Mouse (Mus musculus): ENCODE data around the gene Mad1l1.

Mad1l1 gene

DNA sequence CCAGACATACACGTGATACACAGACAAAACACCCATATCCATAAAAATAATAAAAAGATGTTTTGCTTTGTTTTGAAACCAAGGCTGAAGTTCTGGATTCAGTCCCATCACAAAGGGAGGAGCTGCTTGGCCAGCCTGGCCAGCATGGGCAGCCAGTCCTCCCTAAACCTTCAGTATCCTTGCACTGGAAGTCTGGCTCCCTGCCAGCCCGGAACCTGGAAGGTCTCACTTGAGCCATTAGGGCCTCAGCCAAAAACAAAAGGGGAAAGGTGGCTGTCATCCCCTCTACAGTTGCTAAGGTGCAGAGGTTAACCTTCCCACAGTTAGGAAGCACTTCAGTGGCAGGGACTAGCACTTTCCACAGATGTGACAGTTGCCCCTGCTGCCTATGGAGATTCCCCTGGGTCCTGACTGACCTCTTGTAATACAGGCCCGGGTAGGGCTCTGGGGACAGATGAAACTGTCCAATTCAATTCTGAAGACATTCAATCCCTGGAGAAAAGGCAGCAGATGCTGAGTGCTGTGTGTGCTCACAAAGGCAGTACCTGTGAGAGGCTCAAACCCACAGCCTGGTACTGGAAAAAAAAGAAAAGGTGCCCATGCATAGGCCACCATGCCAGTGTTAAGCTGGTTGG is 100.2 kb downstream of the Mad1l1 start:
- in situ Hi-C loops (cut with MboI; ENCODE audit: low sequenced_read_pairs), result no loop called here

DNA sequence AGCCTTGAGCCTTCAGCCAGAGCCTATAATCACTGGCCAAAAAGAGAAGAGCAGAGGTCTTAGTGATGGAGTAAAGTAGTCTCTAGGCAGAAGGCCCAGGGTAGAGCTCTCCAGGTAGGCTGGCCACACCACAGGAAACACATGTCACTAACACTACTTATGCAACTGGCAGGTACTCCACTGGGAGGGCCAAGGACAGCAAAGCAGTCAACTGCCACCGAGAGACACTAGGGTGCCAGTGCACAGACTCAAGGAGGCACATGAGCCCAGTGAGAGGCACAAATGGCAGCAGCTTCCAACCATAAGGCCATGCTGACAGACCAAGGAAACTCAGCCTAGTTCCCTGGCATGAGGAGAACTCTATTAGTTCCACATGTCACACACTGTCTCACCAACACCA is 102.1 kb downstream of the Mad1l1 start:
- in situ Hi-C loops (cut with MboI; ENCODE audit: low sequenced_read_pairs), result no loop called here

DNA sequence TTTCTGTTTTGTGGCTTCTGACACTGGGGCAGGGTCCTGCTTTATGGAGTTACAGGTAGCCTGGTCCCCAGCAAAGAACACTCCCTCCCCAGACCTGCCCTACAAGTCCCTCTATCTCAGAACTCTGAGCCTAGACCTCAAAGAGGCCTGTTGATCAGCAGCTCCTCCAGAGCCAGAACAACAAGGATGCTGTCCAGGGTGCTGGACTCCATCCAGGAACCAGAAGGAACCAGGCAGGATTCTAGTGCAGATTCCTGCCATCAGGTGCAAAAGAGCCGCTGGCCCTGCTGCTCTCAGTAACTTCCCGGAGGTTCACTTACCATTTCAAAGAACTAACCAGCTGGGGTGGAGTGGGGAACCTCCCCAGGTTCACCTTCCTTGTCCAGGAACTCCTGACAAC is 103.5 kb downstream of the Mad1l1 start:
- in situ Hi-C loops (cut with MboI; ENCODE audit: low sequenced_read_pairs), result no loop called here

DNA sequence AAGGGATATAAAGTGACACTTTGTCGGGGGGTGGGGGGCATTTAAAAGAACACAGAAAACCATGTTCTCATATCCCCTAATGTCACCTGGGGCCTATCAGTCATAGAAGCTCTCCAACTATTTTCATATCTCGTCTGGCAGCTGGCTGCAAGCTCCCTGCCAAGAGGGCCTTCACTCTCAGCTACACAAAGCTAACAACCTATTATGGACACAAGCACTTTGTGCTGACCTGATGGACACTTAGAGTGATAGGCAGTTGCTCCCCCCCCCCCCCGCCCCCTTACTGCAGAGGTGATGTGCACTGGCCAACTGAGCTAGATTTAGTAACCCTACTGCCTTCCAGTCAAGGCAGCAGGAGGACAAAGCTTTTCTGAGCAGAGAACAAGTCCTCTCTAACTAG is 104.3 kb downstream of the Mad1l1 start:
- in situ Hi-C loops (cut with MboI; ENCODE audit: low sequenced_read_pairs), result no loop called here

DNA sequence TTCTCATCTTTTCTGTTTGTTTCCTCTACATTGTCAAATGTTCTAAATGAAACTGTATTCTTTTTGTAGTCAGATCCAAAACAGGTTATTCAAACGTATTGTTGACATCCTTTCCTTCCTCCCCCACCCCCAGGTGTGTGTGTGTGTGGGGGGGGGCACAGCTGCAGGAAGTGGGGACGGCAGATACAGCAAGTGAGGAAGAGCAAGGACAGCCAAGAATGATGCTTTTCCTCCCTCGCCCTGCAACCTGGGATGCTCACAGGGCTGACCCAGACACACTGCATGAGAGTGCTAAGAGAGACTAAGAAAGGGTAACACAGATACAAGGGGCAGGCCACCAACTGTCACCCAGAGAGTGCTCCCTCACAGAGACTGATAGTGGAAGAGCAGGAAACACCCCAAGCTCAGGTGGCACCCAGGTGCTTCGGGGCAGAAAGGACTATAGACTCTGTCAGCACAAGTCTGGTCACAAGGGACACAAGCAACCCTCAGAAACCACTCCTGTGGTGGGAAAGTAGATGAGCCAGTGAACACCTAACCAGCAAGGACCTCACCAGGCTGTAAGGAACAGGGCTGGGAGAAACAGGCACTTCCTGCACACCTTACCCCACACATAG is 105.8 kb downstream of the Mad1l1 start:
- in situ Hi-C loops (cut with MboI; ENCODE audit: low sequenced_read_pairs), result no loop called here

GRCm38 (mm10) chr5:140213001-140213400 is 108.4 kb downstream of the Mad1l1 start:
- in situ Hi-C loops (cut with MboI; ENCODE audit: low sequenced_read_pairs), result no loop called here

DNA sequence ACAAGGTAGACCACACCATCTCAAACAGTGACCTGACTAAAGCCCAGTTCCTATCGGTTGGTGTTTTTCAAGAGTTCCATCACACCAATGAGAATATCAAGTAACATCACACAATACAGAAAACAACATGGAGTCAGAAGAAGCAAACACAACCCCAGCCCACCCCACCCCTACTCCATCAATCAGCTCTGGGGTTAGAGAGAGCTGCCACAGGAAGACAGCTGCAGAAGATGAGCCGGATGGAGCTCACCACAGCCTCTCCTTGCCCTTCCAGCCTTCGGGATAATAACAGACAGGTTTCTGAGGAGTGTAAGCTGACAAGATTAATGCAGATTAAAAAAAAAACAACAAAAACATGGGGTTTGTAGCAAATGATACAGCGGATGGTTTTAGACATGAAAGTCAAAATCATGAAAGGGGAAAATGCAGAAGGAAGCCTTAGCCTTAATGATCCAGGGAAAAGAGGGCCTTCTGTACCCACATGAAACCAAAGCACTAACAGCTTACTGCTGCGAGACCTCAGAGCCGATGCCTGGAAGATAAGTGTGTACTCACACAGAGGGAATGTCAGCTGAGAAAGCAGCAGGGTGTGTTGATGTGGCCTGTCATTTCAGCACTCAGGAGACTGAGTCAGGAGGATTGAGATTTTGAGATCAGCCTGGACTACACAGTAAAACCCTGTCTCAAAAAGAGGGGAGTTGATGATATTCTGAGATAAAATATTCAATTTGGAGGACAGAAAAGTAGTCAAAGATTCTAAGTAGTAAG is 110.8 kb downstream of the Mad1l1 start:
- in situ Hi-C loops (cut with MboI; ENCODE audit: low sequenced_read_pairs), result no loop called here

DNA sequence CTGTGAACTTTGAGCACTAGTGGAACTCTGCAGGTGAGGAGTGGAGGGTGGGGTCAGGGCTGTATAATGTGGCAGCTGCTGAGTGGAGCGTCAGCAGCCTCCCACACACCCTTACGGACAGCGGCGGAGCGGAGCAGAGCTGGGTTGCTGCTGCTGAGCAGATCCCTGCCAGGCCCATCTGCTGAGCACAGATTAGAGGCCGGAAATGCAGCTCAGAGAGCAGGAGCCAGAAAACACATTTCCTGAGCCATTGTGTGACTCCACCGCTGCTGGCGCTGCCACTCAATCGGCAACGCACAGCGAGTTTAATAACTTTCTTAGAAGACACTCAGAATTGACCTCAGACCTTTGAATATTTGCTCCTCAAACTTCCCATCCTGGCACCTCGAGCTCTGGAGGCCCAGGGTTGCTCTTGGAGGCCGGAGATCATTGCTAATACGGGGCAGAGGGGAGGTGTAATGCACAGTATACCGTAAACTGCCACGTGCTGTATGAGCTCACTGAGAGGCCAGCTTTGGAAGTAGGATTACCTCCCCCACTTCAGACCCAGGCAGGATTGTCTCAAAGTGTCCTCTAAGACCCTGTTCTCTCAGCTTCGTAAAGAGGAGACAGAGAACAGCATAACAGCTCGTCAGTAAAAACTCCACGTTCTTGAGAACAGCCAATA is 112.5 kb downstream of the Mad1l1 start:
- in situ Hi-C loops (cut with MboI; ENCODE audit: low sequenced_read_pairs), result no loop called here

DNA sequence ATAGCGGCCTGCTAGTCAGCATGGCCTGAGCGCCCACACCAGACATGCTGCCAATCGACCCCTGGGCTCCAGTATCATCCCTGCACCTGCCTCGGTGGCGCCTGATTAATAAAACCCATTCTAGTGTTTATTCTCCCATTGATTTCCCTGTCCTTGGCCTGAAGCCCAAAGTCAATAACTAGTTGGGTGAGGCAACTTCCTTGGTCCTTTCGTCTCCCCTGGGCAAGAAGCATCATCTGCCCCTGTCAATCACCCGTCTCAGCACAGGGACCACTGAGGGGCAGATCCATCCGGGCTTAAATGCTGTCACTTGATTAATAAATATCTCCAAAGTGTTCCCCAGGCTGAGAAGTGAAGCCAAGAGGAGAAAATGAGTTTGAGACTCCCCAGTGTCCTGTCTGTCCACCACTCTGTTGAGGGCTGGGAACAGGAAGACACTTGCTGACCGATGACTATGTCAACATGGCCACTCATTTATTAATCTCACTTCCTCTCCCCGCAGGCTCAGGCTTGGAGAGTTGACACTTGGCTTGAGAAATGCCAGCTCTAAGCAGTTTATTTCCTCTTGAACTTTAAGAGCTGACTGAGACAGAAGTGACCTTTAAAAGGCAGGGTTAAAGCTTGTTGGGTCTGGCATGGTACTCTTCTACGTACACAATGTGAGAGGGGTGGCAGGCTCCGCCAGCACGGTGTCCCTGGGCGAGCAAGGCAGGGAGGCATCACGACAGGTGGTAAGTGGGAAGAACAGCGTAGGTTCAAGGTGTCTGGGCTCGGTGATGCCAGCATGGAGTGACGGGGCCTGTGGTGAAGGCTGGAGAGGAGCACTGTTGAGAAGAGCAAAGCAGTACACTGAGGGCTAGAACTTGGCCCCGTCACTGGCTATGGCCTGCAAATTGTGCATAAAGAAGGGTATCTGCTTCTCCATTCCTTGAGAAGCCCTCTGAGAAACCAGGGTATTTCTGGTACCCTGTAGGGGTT is 114.3 kb downstream of the Mad1l1 start:
- in situ Hi-C loops (cut with MboI; ENCODE audit: low sequenced_read_pairs), result no loop called here

DNA sequence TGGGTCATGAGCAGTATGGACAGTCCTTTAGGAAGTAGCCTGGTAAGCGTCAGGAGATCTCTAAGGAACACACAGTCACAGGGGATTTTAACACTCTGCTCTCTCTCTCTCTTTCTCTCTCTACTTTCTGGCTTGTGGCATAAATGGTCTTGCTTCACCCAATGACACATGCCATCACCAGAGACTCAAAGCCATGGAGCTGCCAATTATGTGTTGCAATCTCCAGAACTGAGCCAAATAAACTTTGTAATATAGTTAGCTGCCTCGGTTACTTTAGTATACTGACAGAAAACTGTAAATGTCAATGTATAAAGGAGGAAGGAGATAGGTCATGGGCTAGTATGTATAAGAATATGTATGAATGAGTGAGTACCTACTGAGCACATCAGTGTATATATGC is 115.4 kb downstream of the Mad1l1 start:
- in situ Hi-C loops (cut with MboI; ENCODE audit: low sequenced_read_pairs), result no loop called here

- in situ Hi-C loops (cut with MboI; ENCODE audit: low sequenced_read_pairs), result no loop called here
Observed at GRCm38 (mm10) chr5:140204465-140204864, 116.9 kb downstream of the Mad1l1 start.

GRCm38 (mm10) chr5:140204037-140204436 is 117.3 kb downstream of the Mad1l1 start:
- in situ Hi-C loops (cut with MboI; ENCODE audit: low sequenced_read_pairs), result no loop called here

GRCm38 (mm10) chr5:140202451-140202850 is 118.9 kb downstream of the Mad1l1 start:
- in situ Hi-C loops (cut with MboI; ENCODE audit: low sequenced_read_pairs), result no loop called here

DNA sequence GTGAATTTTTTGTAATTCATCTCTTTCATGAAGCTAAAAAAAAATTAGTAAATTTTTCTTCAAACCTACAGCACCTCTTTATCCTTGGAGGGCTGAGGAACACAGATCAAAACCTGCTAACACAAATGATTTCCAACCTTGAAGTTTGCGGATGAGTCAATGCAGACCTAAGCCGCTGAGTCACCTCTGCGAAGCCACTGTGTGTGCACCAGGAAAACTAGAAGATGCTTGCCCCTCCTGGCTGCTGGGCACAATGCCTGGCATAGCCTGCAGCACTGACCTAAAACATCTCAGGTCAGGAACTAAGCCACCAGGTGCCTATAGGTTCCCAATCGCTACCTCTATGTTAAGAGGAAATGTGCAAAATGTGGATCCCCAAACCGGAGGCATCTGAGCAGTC is 119.8 kb downstream of the Mad1l1 start:
- in situ Hi-C loops (cut with MboI; ENCODE audit: low sequenced_read_pairs), result no loop called here

GRCm38 (mm10) chr5:140201109-140201508 is 120.2 kb downstream of the Mad1l1 start:
- in situ Hi-C loops (cut with MboI; ENCODE audit: low sequenced_read_pairs), result no loop called here

DNA sequence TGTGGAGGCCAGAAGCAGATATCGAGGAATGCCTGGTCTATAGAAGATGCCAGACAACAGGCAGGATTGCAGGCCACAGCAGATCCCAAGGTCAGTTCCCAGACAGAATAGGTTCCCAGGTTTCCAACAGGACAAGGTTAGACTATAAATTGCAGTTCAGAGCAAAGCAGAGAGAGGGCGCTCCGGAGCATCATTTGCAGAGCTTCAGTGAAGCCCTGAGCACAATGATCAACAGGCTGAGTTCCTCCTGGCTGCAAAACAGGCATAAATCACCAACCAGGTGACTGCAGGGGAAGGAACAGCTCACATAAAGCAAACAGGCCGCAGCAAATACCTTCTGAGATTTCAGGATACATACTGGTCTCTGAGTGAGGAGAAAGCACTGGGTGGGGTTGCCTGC is 123.6 kb downstream of the Mad1l1 start:
- in situ Hi-C loops (cut with MboI; ENCODE audit: low sequenced_read_pairs), result no loop called here

- in situ Hi-C loops (cut with MboI; ENCODE audit: low sequenced_read_pairs), result no loop called here
Observed at GRCm38 (mm10) chr5:140196446-140196845, 124.9 kb downstream of the Mad1l1 start.

GRCm38 (mm10) chr5:140194173-140194572 is 127.2 kb downstream of the Mad1l1 start:
- in situ Hi-C loops (cut with MboI; ENCODE audit: low sequenced_read_pairs), result no loop called here

GRCm38 (mm10) chr5:140191539-140191938 is 129.8 kb downstream of the Mad1l1 start:
- in situ Hi-C loops (cut with MboI; ENCODE audit: low sequenced_read_pairs), result no loop called here

- in situ Hi-C loops (cut with MboI; ENCODE audit: low sequenced_read_pairs), result no loop called here
Observed at GRCm38 (mm10) chr5:140186351-140186750, 135.0 kb downstream of the Mad1l1 start.
